Mouse (Mus musculus) granulocyte monocyte progenitor cell, adult 5-6 weeks (primary cell): ENCODE results near the gene Fam76b. TPM values are rescaled to one million over a fixed set of nuclear protein-coding genes. Genes with fewer than 3 reads are reported as not detected.

Experiments used
- ATAC-seq: replicated peaks from 2 replicates; pipeline ENCODE4 v1.8.0; 2016; ENCODE audit warnings: mild to moderate bottlenecking, moderate TSS enrichment, inconsistent platforms; ENCODE audit not compliant: poor library complexity, severe bottlenecking
- total RNA-seq, 2 experiments: library from RNA; stranded (forward) in 1 of 2; stranded (reverse) in 1 of 2; fragments of 200-712, 200-1000 nt in 1 of 2; fragments of >200 nt in 1 of 2; fragmentation: Nextera tagmentation in 1 of 2; gene quantifications; 2 replicates each; pipeline ENCODE4 v1.2.3; 2014 to 2017

The Fam76b gene
- total RNA-seq, 2 experiments from 2014 or later: 43.6 to 59.8 TPM

DNA sequence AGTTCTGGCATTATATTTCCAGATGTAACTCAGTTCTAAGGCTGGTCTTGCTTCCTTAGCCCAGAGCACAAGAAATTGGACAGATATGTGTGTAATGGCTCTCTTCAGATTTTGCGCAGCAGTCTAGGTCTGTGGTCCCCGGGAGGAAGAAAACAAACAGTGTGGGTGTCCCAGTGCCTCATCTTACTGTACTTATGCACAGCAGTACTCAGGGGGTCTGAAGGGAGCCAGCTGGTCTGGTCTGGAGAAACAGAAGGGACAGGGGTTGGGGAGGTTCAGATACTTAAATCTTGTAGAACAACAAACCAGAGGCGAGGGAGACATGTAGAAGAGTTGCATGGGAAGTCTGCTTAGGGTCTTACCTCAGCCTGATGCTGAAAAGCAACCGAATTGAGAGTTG is 29.3 kb downstream of the Fam76b start:
- no peak for ATAC-seq

GRCm38 (mm10) chr9:13867646-13868045 is 40.1 kb downstream of the Fam76b start:
- ATAC-seq: no peak

GRCm38 (mm10) chr9:13871631-13872030 is 44.1 kb downstream of the Fam76b start:
- ATAC-seq: no peak

- ATAC-seq: peak; percentile 53; the same call in 1 of the 2 replicates
These were observed 46.8 kb downstream of the Fam76b start for GRCm38 (mm10) chr9:13874359-13874758.

DNA sequence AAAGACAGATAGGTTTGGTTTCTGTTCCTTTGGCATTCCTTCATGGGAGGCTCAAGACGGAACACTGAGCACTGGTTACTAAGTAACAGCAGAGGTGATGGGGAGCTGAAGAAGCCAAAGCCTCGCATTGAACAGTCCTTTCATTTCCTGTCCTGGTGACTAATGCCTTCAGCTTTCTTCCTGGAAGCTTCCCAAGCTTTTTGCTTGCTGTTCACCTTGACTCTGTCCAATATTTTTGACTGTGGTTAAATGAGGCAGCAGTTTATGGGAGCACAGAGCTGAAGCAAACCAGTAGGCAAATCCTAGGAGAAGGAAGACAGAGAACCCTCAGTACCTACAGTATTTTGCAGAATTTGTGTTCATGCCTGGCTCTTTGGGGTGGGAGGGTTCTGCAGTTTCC is 47.8 kb downstream of the Fam76b start:
- ATAC-seq: no peak

DNA sequence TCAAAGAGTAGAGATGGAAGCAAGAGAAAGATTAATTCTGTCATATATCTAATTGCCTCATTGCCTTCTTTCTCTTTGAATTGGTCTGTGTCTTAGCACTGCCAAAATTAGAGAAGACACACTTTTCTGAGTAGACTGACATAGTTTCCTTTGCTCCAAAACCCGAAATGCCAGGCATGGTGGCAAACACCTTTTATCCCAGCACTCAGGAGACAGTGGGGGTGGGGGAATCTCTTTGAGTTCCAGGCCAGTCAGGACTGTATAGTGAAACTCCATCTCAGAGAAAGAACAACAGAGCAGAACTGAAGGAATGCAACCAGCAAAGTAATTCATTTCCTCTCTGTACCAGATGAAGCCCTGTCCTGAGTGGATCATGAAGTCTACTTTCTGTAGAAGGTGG is 53.2 kb downstream of the Fam76b start:
- no peak for ATAC-seq

DNA sequence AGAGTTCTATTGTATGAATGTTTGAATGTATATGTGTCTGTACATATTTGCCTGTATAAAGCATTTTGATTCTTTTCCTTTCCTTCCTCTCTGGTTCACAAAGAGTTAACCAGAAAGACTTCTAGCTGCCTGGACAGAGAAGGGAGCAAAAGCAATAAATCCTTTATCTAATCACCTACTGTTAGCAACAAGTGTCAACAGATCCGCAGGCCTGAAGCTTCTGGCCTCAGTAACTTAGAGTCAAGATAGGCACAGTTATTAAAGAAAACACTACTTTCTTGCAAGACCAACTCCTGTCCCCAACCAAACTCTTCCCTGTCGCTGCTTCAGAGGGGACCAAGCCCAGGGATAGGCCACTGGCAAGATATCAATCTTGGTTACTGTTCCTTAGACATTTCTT is 55.0 kb downstream of the Fam76b start:
- ATAC-seq: no peak

GRCm38 (mm10) chr9:13888981-13889380 is 61.5 kb downstream of the Fam76b start:
- no peak for ATAC-seq

- ATAC-seq: peak; percentile 91
These were observed 62.1 kb downstream of the Fam76b start for GRCm38 (mm10) chr9:13889657-13890056.

GRCm38 (mm10) chr9:13890171-13890570 is 62.7 kb downstream of the Fam76b start:
- ATAC-seq: no peak

DNA sequence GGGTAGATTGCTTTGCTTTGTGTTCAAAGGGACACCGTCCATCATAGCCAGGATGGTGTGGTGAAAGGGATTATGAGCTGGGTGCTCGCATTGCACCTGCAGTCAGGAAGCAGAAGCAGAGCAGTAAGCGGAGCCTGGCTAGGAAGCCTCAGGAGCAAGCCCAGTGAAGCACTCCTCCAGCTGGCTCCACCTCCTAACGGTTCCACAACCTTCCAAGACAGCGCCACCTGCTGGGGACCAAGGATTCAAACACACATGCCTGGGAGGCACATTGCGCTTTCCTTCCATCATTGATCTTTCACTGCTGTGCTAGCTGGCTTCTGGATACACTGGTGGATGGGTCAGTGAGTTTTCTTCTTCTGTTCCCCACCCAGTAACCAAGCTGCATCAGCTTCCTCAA is 64.4 kb downstream of the Fam76b start:
- ATAC-seq: no peak

DNA sequence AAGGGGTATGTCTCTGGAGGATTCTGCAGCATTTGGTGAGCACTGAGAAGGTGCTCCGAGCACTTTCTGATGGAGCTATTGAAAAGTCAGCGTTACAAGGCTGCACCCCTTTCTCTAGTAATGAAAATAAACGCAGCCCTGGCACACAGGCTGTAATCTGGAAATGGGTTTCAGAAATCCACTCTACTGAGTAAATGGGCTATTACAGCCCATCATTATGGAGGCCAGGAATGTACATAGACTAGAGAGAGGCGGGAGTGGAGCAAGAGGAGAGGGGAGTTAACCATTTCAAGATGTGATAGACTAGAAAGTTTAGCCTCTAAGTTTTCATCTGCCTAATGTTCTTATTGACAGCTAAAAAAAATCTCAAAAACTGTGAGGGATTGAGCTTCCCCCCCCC is 65.5 kb downstream of the Fam76b start:
- no peak for ATAC-seq

DNA sequence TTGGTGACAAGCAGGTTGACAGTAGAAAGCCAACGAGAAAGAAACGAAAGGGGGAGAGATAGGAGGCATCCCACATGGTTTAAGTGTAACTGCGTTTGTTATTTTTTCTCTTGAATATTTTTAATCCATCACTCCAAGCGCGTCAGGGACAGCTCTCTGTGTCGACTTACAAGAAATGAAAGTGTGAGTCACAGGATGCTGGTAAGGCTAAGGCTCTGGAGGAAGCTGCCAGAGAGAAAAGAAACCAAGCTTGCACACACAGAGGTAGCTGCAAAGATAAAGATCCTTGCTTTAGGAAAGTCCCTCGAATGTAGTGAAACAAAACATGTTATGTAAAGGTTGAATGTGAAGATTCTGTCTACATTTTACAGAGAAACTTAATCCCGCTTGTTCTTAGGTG is 67.0 kb downstream of the Fam76b start:
- ATAC-seq: peak; percentile 43; the same call in 1 of the 2 replicates

GRCm38 (mm10) chr9:13894936-13895335 is 67.4 kb downstream of the Fam76b start:
- no peak for ATAC-seq

GRCm38 (mm10) chr9:13896055-13896454 is 68.5 kb downstream of the Fam76b start:
- ATAC-seq: no peak

- ATAC-seq: no peak
These were observed 71.2 kb downstream of the Fam76b start for GRCm38 (mm10) chr9:13898510-13899305.

GRCm38 (mm10) chr9:13902030-13902429 is 74.5 kb downstream of the Fam76b start:
- peak; percentile 56 for ATAC-seq

- ATAC-seq: peak; percentile 75
These were observed 76.7 kb downstream of the Fam76b start for GRCm38 (mm10) chr9:13904091-13904779.
